Mouse (Mus musculus) stomach, adult 2 months (tissue): ENCODE results near the gene Klf1. TPM values are rescaled to one million over a fixed set of nuclear protein-coding genes. Genes with fewer than 3 reads are reported as not detected.

ENCODE experiments used
- polyA plus RNA-seq: library from polyadenylated mRNA; depleted of rRNA; stranded (reverse); fragments of >200 nt; gene quantifications from 2 replicates; pipeline ENCODE4 v1.2.3, GENCODE M21; 2012; rRNA removed

The Klf1 gene
- 0.06 and 0.34 TPM in 2 replicates for polyA plus RNA-seq

DNA sequence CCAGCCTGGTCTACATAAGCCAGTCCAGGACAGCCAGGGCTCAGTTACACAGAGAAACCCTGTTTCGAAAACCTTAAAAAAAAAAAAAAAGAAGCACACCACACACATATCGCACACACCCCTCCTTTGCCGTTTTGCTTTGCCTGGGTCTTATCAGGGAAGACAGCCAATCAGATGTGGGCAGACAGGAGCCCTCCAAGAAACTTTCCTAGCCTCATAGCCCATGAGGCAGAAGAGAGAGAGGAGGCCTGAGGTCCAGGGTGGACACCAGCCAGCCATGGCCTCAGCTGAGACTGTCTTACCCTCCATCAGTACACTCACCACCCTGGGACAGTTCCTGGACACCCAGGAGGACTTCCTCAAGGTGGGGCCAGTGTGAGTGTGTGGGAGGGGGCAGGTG is at the start of gene Klf1:
Klf1 (plus strand) TSS at position 177 of the 400 bp plus-strand sequence.

DNA sequence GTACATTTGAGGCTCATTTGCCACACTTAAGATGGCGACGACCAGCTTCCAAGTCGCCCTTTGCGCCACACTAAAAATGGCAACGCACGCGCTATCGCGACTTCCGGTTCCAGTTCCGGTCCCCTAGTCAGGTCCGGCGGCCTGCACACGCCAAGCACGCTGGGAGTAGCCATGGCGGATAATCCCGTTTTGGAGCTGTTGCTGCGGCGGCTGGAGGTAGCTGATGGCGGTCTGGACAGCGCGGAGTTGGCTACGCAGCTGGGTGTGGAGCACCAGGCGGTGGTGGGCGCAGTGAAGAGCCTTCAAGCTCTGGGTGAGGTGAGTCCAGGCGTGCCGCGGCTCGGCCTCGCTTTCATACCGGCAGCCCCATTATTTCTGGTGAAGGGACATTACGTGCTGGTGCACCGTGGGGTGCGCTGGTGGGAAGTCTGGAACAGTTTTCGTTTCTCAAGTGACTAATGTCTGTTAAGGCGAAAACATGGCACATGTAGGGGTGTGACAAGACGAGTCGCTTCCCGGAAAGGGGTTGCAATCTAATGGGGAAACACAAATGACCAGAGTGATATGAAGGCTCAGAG is 44.8 kb upstream of the Klf1 start, which contains the start of gene Farsa:
Farsa (plus strand) TSS at position 126 of the 578 bp plus-strand sequence.

DNA sequence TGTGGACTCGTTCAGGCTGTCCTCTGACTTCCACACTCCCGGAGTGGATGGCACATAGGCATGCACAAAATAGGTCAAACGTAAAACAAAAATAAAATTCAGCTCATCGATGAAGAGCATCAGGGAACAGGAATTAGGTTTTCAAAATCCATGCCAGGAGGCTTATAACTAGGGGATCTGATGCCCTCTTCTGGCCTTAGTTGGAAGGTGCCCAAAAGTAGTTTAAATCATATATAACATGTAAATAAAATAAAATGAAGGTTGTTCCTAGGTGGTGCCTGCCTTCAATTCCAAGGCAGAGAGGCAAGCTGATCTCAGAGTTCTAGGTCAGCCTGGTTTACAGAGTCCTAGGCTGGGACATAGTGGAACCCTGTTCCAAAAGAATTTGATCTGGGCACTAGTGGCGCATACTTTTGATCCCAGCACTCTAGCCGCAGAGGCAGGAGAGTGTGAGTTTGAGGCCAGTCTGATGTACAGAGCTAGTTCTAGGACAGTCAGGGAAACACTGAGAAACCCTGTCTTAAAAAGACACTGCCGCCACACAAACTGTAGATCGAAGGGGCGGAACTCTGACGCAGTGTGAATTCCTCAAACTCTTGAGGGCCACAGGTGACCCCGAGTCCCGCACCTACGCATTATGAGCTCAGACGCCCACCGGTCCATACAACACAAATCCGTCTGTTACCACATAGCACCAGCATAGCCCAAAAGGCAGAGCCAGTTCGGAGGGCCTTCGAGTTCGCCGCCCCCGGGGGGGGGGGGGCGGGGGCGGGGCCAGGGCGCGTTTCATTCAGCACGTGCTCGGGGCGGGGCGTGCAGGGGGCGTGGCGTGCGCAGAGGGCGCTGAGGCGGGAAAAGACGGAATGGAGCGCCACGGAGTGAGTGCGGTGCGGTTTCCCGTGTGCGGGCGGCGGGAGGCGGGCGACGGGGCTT is 30.1 kb upstream of the Klf1 start, which contains the start of gene Syce2:
Syce2 (plus strand) TSS at position 736 of the 933 bp plus-strand sequence.

DNA sequence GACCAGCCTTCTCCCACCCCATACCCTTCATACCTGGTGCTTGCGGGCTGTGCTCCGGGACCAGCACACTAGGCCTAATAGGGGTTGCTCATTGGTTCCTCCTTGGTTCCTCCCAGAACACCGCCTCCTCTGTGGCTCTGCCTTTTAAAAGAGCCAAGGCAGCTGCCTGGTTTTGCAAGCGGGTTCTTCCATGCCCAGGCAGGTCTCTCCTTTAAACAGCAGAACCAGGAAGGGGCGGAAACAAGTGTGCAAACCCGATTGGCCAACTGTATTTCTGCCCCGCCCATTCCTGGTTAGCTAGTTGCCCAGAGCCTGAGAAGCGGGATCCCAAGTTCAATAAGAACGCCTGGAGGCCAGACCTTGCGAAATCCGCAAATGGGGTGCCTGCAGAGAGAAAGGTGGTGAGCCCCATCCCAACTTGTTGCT is 8.0 kb upstream of the Klf1 start, which contains the start of gene Gcdh:
Gcdh (minus strand) TSS at position 213 of the 426 bp plus-strand sequence.

DNA sequence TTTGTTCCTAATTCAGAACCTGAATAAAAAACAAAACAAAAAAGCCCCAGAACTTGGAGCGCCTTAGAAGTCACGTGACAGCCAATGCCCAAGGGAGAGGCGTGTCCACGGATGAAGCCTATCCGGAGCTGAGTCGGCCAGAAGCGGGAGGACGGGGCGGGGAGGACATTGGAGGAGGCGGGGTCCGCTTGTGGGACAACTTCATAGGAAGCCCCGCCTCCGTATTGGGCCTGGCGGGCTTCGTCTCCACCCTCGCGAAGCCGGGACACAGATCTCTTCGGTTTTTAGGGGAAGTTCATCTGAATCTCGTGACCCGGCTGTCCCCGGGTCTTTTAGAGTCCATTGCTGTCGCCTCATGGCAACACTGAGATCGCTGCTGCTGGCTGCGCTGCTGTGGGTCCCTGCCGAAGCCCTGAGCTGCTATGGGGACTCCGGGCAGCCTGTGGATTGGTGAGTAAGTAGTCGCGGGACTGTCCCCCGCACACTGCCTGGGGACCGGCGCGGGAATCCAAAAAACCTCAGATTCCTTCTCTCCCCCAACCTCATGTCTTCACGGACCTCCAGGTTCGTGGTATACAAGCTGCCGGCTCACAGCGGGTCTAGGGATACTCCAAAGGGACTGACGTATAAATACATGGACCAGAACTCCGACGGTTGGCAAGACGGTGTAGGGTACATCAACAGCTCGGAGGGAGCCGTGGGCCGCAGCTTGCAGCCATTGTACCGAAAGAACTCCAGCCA is 6.9 kb downstream of the Klf1 start, which contains the start of gene Dnase2a:
Dnase2a (plus strand) TSS at position 140 of the 741 bp plus-strand sequence.

DNA sequence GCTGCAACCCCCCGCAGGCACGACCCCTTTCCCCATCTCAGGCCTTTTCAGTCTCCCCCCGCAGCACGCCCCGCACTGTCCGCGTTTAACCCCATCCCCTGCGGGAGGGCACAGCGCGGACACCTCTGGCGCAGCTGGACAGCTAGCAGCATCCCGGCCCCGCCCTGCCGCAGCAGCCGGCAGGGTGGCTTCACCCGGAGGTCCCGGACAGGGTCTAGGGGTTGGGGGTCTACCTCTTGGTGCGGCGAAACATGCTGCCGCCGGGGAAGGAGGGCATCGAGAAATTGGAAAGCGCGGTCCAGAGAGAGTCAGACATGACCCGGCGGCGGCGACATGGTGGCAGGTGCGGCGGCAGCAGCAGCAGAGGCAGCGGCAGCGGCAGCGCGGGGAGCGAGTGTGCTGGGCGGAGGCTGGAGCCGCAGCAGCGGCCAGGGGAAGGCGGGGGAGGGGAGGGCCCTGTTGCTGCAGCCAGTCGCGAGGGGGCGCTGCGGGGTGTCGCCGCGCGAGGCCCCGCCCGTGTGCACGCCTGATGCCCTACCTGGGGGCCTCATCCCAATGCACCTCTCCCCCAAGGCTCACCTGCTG is 35.3 kb downstream of the Klf1 start, which contains the start of gene Mast1:
Mast1 (minus strand) TSS at position 398 of the 585 bp plus-strand sequence.

DNA sequence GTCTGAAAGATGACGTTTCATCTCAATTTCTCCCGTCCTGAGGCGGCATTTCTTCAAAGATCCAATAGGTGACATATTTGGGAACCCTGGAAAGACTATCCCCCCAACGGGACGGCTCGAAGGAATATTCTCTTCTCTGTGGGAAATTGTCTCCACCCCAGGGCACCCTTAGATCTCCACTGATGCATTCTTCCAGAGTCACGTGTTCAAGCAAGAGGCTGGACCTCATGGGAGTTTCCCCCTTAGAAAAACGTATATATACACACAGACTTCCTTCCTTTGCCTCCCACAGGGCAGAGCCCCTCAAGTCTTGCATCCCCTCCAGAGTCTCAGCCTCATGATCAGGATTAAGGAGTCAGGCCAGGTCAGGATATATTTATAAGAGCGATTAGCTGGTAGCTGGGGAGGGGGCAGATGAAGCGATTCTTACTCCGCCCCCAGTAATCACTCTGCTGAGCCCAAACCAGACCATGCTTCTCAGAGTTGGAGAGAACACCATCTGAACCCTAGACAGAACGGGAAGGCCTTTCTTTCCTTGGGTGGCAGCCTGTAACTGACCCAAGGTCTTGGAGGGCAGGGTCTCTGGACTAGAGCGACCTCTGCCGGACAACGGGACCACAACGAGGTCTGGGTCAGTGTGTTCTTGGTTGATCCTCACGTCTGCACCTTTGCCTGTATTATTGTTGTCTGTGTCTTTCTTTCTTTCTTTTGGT is 45.0 kb downstream of the Klf1 start, which contains the start of gene Rtbdn:
Rtbdn (plus strand) TSS at position 464 of the 713 bp plus-strand sequence.

Other genes starting within 250 kb of the Klf1 start
- 24.7 and 28.4 TPM in 2 replicates for gene Ier2, start 239.1 kb upstream of the Klf1 start, polyA plus RNA-seq
- gene Trmt1, start 215.6 kb upstream of the Klf1 start, polyA plus RNA-seq = 46.5 and 57.1 TPM in 2 replicates
- 56.4 TPM in 2 replicates for gene Nacc1, start 214.1 kb upstream of the Klf1 start, polyA plus RNA-seq
- 4.3 and 5.4 TPM in 2 replicates for gene Lyl1, start 200.5 kb upstream of the Klf1 start, polyA plus RNA-seq
- 0.09 TPM in 1 of 2 replicates, not detected in the other for gene G430095P16Rik, start 178.9 kb upstream of the Klf1 start, polyA plus RNA-seq
- gene Nfix, start 101.6 kb upstream of the Klf1 start, polyA plus RNA-seq = 43.0 and 44.8 TPM in 2 replicates
- 1.1 and 1.3 TPM in 2 replicates for gene Dand5, start 79.1 kb upstream of the Klf1 start, polyA plus RNA-seq
- 20.5 and 114 TPM in 2 replicates for gene Gadd45gip1, start 70.4 kb upstream of the Klf1 start, polyA plus RNA-seq
- gene Rad23a, start 61.3 kb upstream of the Klf1 start, polyA plus RNA-seq = 34.5 and 34.7 TPM in 2 replicates
- gene Calr, start 55.0 kb upstream of the Klf1 start, polyA plus RNA-seq = 52.9 and 61.7 TPM in 2 replicates
- 21.9 and 25.5 TPM in 2 replicates for gene Farsa, start 44.9 kb upstream of the Klf1 start, polyA plus RNA-seq
- 0.08 and 0.22 TPM in 2 replicates for gene Syce2, start 29.8 kb upstream of the Klf1 start, polyA plus RNA-seq
- gene Gcdh, start 8.0 kb upstream of the Klf1 start, polyA plus RNA-seq = 101 and 137 TPM in 2 replicates
- 8.6 and 9.6 TPM in 2 replicates for gene Dnase2a, start 6.6 kb downstream of the Klf1 start, polyA plus RNA-seq
- 0.41 and 0.72 TPM in 2 replicates for gene Mast1, start 35.4 kb downstream of the Klf1 start, polyA plus RNA-seq
- gene Rtbdn, start 45.1 kb downstream of the Klf1 start, polyA plus RNA-seq = not detected in 2 replicates
- gene Gm49661, start 67.5 kb downstream of the Klf1 start, polyA plus RNA-seq = 0.89 TPM in 1 of 2 replicates, not detected in the other
- gene Prdx2, start 67.7 kb downstream of the Klf1 start, polyA plus RNA-seq = 79.1 and 81.4 TPM in 2 replicates
- gene Rnaseh2a, start 67.8 kb downstream of the Klf1 start, polyA plus RNA-seq = 17.6 and 24.3 TPM in 2 replicates
- 114 and 193 TPM in 2 replicates for gene Junb, start 76.8 kb downstream of the Klf1 start, polyA plus RNA-seq
- 14.5 and 15.1 TPM in 2 replicates for gene Hook2, start 88.7 kb downstream of the Klf1 start, polyA plus RNA-seq
- gene Best2, start 112.6 kb downstream of the Klf1 start, polyA plus RNA-seq = not detected in 2 replicates
- 51.2 and 52.0 TPM in 2 replicates for gene Asna1, start 123.4 kb downstream of the Klf1 start, polyA plus RNA-seq
- gene Trir, start 124.9 kb downstream of the Klf1 start, polyA plus RNA-seq = 27.6 and 47.2 TPM in 2 replicates
- gene Tnpo2, start 135.0 kb downstream of the Klf1 start, polyA plus RNA-seq = 18.8 and 27.1 TPM in 2 replicates
- gene Fbxw9, start 158.1 kb downstream of the Klf1 start, polyA plus RNA-seq = 31.9 and 42.6 TPM in 2 replicates
- 1.2 and 1.7 TPM in 2 replicates for gene Gm5741, start 166.1 kb downstream of the Klf1 start, polyA plus RNA-seq
- gene Dhps, start 169.8 kb downstream of the Klf1 start, polyA plus RNA-seq = 23.1 and 46.6 TPM in 2 replicates
- 67.2 and 75.2 TPM in 2 replicates for gene Wdr83os, start 178.8 kb downstream of the Klf1 start, polyA plus RNA-seq
- 8.4 and 11.5 TPM in 2 replicates for gene Wdr83, start 179.4 kb downstream of the Klf1 start, polyA plus RNA-seq
- gene Man2b1, start 181.3 kb downstream of the Klf1 start, polyA plus RNA-seq = 21.5 and 23.4 TPM in 2 replicates
- 0.05 and 0.06 TPM in 2 replicates for gene Zfp791, start 221.2 kb downstream of the Klf1 start, polyA plus RNA-seq
- gene Cks1brt, start 250.0 kb downstream of the Klf1 start, polyA plus RNA-seq = not detected in 2 replicates